Mouse (Mus musculus): ENCODE results near the gene Sprr2e. TPM values are rescaled to one million over a fixed set of nuclear protein-coding genes. Genes with fewer than 3 reads are reported as not detected.

Gene Sprr2e
- not detected in 2 replicates for polyA plus RNA-seq (2016; fragmentation: Nextera tagmentation; extraction: Ambion mirVana)

GRCm38 (mm10) chr3:92351843-92352242 lies at the start of gene Sprr2e:
Gene Sprr2e (plus strand): TSS chr3:92352143.
- Histone ChIP-seq H3K9ac (no peak within 1 kb of the TSS), H3K4me2 (no peak within 1 kb of the TSS), H3K27ac (no peak within 1 kb of the TSS), H3K9me3 (no peaks in the 10 kb centered on the region), H3K36me3 (replicated peaks) (no peaks in the 10 kb centered on the region), H3K4me1 (no peaks in the 10 kb centered on the region), H3K27me3 (no peaks in the 10 kb centered on the region), H3K4me3 (replicated peaks) (no peak within 1 kb of the TSS)
- no peak for ATAC-seq (ENCODE audit: low FRiP score)
- WGBS = 91% methylated on average over 2 of the region's 2 CpGs

DNA sequence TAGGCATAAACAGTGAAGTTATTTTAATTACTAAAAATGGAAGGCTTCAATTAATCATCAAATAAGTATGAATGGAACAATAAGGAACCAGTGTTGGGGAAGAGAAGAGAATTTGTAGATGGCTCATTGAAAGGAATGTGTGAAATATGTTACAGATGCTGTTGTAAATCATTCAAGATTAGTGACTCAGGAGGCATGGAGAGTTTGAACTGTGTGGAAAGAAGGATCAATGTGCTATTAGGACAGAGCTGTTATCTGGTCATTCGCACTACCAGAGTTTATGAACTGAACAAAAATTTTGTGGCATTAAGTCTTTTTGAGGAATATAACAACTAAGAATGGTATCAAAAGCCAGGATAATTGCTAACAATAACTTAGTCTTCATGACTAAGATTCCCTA lies 44.5 kb upstream of the Sprr2e start:
- ATAC-seq (ENCODE audit: low FRiP score) = no peak
- no peak overlapping the region for H3K9ac ChIP-seq
- no peaks in the 10 kb centered on the region for H3K36me3 ChIP-seq (replicated peaks)
- no peak overlapping the region for H3K4me2 ChIP-seq
- H3K27ac ChIP-seq = no peak overlapping the region
- H3K27me3 ChIP-seq = no peaks in the 10 kb centered on the region
- WGBS = 97% methylated on average over 1 of the region's 1 CpGs
- H3K9me3 ChIP-seq = no peaks in the 10 kb centered on the region
- H3K4me3 ChIP-seq (replicated peaks) = no peak overlapping the region
- H3K4me1 ChIP-seq = no peaks in the 10 kb centered on the region

GRCm38 (mm10) chr3:92316320-92316719 lies 35.6 kb upstream of the Sprr2e start, which contains the start of gene Sprr2b:
Gene Sprr2b (plus strand): TSS chr3:92316620.
- ATAC-seq (ENCODE audit: low FRiP score) = no peak
- H3K36me3 ChIP-seq (replicated peaks) = no peaks in the 10 kb centered on the region
- no peak within 1 kb of the TSS for H3K4me2 ChIP-seq
- no peaks in the 10 kb centered on the region for H3K9me3 ChIP-seq
- no peak within 1 kb of the TSS for H3K9ac ChIP-seq
- no peaks in the 10 kb centered on the region for H3K27me3 ChIP-seq
- H3K4me3 ChIP-seq (replicated peaks) = no peak within 1 kb of the TSS
- H3K4me1 ChIP-seq = no peaks in the 10 kb centered on the region
- 65% methylated on average over 2 of the region's 2 CpGs for WGBS
- H3K27ac ChIP-seq = no peak within 1 kb of the TSS

DNA sequence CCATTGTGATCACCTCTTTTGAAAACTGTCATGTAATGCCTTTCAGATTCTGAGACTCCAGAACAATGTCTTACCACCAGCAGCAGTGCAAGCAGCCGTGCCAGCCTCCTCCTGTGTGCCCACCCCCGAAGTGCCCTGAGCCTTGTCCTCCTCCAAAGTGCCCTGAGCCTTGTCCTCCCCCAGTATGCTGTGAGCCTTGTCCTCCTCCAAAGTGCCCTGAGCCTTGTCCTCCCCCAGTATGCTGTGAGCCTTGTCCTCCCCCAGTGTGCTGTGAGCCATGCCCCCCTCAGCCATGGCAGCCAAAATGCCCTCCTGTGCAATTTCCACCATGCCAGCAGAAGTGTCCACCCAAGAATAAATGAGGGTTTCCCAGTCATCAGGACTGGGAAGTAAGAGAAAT lies 34.6 kb upstream of the Sprr2e start:
- H3K9me3 ChIP-seq = no peaks in the 10 kb centered on the region
- H3K4me2 ChIP-seq = no peak overlapping the region
- H3K36me3 ChIP-seq (replicated peaks) = no peaks in the 10 kb centered on the region
- no peaks in the 10 kb centered on the region for H3K27me3 ChIP-seq
- no peak overlapping the region for H3K27ac ChIP-seq
- no peak for ATAC-seq (ENCODE audit: low FRiP score)
- no peak overlapping the region for H3K4me3 ChIP-seq (replicated peaks)
- no peak overlapping the region for H3K9ac ChIP-seq
- WGBS = 79% methylated on average over 2 of the region's 2 CpGs
- no peaks in the 10 kb centered on the region for H3K4me1 ChIP-seq

DNA sequence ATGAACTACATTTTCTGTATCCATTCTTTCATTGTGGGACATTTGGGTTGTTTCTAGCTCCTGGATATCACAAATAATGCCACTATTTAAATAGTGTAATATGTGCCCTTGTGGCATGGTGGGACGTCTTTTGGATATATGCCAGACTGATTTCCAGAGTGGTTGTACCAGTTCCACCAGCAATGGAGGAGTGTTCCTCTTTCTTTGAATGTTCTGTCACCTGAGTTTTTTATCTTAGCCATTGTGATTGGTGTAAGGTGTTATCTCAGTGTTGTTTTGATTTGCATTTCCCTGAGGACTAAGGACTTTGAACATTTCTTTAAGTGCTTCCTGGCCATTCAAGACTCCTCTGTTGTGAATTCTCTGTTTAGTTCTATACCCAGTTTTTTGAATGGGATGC lies 15.7 kb upstream of the Sprr2e start:
- no peaks in the 10 kb centered on the region for H3K9me3 ChIP-seq

GRCm38 (mm10) chr3:92338840-92339239 lies 13.1 kb upstream of the Sprr2e start, which contains the start of gene Sprr2d:
Gene Sprr2d (plus strand): TSS chr3:92339140.
- Histone ChIP-seq H3K27me3 (no peaks in the 10 kb centered on the region), H3K9ac (no peak within 1 kb of the TSS), H3K4me1 (no peaks in the 10 kb centered on the region), H3K27ac (no peak within 1 kb of the TSS), H3K36me3 (replicated peaks) (no peaks in the 10 kb centered on the region), H3K4me2 (no peak within 1 kb of the TSS), H3K4me3 (replicated peaks) (no peak within 1 kb of the TSS), H3K9me3 (no peaks in the 10 kb centered on the region)
- 95% methylated on average over 5 of the region's 5 CpGs for WGBS
- no peak for ATAC-seq (ENCODE audit: low FRiP score)

More for the DNA sequence above, 15.7 kb upstream of the Sprr2e start:
- Histone ChIP-seq H3K4me3 (replicated peaks) (no peak overlapping the region), H3K4me2 (no peak overlapping the region), H3K9ac (no peak overlapping the region), H3K36me3 (replicated peaks) (no peaks in the 10 kb centered on the region), H3K27ac (no peak overlapping the region), H3K27me3 (no peaks in the 10 kb centered on the region), H3K4me1 (no peaks in the 10 kb centered on the region)
- 81% methylated on average over 1 of the region's 1 CpGs for WGBS
- ATAC-seq (ENCODE audit: low FRiP score) = no peak

DNA sequence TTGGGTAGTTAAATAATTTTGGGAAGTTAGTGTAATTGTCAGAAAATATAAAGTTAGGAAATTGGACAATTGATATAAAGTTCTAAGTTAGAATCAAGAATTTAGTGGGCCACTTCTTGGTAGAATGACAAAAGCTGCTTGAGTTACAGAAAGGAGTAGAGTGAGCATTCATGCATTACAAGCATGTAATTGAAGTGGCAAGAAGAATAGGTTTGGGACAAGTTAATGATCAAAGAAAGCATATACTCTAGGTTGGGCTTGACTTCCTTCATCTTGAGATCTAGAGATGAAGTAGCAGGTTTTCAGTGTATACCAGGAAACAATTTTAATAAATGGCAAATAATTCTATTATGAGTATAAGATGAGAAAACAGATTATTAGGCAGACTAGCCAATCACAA lies 9.7 kb downstream of the Sprr2e start:
- Histone ChIP-seq H3K27me3 (no peaks in the 10 kb centered on the region), H3K4me2 (no peak overlapping the region), H3K4me3 (replicated peaks) (no peak overlapping the region), H3K9ac (no peak overlapping the region), H3K27ac (no peak overlapping the region), H3K4me1 (no peaks in the 10 kb centered on the region), H3K36me3 (replicated peaks) (no peaks in the 10 kb centered on the region), H3K9me3 (no peaks in the 10 kb centered on the region)
- ATAC-seq (ENCODE audit: low FRiP score) = no peak

GRCm38 (mm10) chr3:92364887-92365286 lies 12.9 kb downstream of the Sprr2e start, which contains the start of gene Sprr2f:
Gene Sprr2f (plus strand): TSS chr3:92365187.
- H3K9ac ChIP-seq = no peak within 1 kb of the TSS
- ATAC-seq (ENCODE audit: low FRiP score) = no peak
- no peaks in the 10 kb centered on the region for H3K27me3 ChIP-seq
- H3K4me1 ChIP-seq = no peaks in the 10 kb centered on the region
- no peaks in the 10 kb centered on the region for H3K9me3 ChIP-seq
- H3K4me2 ChIP-seq = no peak within 1 kb of the TSS
- 75% methylated on average over 3 of the region's 3 CpGs for WGBS
- H3K36me3 ChIP-seq (replicated peaks) = no peaks in the 10 kb centered on the region
- H3K4me3 ChIP-seq (replicated peaks) = no peak within 1 kb of the TSS
- H3K27ac ChIP-seq = no peak within 1 kb of the TSS

DNA sequence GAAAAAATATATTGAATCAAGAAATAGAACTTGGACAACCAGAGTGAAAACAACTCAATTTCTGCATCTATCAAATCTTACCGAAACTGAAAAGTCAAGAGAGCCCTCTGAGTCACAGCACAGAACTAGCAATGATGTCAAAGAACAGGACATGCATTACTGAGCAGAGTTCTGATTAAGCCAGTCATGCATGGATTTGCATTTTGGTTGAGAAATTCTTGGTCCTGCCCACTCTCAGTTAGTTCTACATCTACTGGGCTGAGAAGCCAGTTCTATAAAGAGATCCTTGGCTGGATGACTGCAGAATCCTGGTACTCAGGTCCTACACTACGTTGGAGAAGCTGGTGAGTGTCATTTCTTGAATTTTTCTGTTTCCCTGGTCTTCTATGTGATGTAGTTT lies 21.7 kb downstream of the Sprr2e start:
- Histone ChIP-seq H3K4me1 (no peaks in the 10 kb centered on the region), H3K9me3 (no peaks in the 10 kb centered on the region), H3K36me3 (replicated peaks) (no peaks in the 10 kb centered on the region), H3K27me3 (no peaks in the 10 kb centered on the region), H3K4me3 (replicated peaks) (no peak overlapping the region), H3K27ac (no peak overlapping the region), H3K4me2 (no peak overlapping the region), H3K9ac (no peak overlapping the region)
- WGBS = 89% methylated on average over 2 of the region's 2 CpGs
- ATAC-seq (ENCODE audit: low FRiP score) = no peak

DNA sequence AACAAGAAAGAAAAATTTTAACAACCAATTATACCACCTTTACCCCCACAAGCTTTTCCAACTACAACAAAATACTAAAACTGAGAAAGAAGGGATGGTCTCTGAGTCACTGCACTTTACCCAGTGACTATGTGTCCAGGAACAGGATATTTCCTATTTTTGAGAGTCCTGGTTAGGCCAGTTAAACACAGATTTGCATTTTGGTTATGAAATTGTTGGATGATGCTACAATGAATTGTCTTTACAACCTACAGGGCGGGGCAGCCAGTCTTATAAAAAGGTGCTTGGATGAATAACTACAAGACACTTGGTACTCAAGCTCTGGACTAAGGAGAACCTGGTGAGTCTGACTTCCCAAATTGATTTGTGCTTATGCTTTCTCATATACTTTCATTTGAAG lies 33.4 kb downstream of the Sprr2e start, which contains the start of gene Sprr2h:
TSS of gene Sprr2h (plus strand) at position 301 of the 400 bp plus-strand sequence.
- H3K9me3 ChIP-seq = no peaks in the 10 kb centered on the region
- H3K4me3 ChIP-seq (replicated peaks) = no peak within 1 kb of the TSS
- H3K27me3 ChIP-seq = no peaks in the 10 kb centered on the region
- no peaks in the 10 kb centered on the region for H3K4me1 ChIP-seq
- no peak within 1 kb of the TSS for H3K9ac ChIP-seq
- H3K36me3 ChIP-seq (replicated peaks) = no peaks in the 10 kb centered on the region
- H3K4me2 ChIP-seq = no peak within 1 kb of the TSS
- H3K27ac ChIP-seq = no peak within 1 kb of the TSS
- ATAC-seq (ENCODE audit: low FRiP score) = no peak
- WGBS = 79% methylated on average over 1 of the region's 1 CpGs

DNA sequence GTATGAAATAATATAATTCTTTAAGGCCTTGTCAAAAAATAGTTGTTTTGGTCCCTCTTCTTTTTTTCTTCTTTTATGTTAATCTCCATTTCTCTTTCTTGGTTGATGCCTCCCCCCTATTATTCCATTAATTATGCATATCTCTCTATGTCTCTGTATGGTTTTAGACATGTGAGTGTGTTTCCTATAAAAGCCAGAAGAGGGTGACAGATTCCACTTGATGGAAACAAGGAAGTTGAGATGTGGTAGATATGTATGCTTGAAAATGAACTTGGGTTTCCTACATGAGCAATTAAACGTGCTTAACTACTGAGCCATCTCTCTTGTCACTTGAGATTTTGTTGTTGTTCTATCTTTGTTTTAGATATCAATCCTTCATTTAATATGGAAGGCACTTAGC lies 42.4 kb downstream of the Sprr2e start:
- H3K4me2 ChIP-seq = no peak overlapping the region
- H3K4me1 ChIP-seq = no peaks in the 10 kb centered on the region
- H3K9ac ChIP-seq = no peak overlapping the region
- no peak for ATAC-seq (ENCODE audit: low FRiP score)
- no peak overlapping the region for H3K4me3 ChIP-seq (replicated peaks)
- no peaks in the 10 kb centered on the region for H3K36me3 ChIP-seq (replicated peaks)
- no peaks in the 10 kb centered on the region for H3K27me3 ChIP-seq
- H3K9me3 ChIP-seq = no peaks in the 10 kb centered on the region
- 65% methylated on average over 1 of the region's 1 CpGs for WGBS
- H3K27ac ChIP-seq = no peak overlapping the region
